Mouse (Mus musculus): ENCODE data around the gene Asl. TPM values are rescaled to one million over a fixed set of nuclear protein-coding genes. Genes with fewer than 3 reads are reported as not detected.
"Not testable (repeated sequence)": the region's sequence is repeated elsewhere in the genome, so short reads cannot be mapped to it uniquely, and the experiment has no call there.

The Asl gene
- polyA plus RNA-seq, 1 experiment: not detected

GRCm38 (mm10) chr5:130048786-130049520 lies 19.9 kb upstream of the Asl start:
- Histone ChIP-seq H3K4me3 (ENCODE audit: insufficient read depth, low read depth, low read length) (no peak overlapping the region), H3K4me1 (ENCODE audit: control insufficient read depth, insufficient read depth, low read length) (peaks cover 15% of the 10 kb centered on the region), H3K27ac (ENCODE audit: insufficient read depth, low read depth, low read length) (peak overlapping the region; percentile 17)
- TF ChIP-seq CTCF (IDR thresholded peaks at IDR 0.05; ENCODE audit: insufficient read depth, low read depth, low read length) (no peak), POLR2A (IDR thresholded peaks at IDR 0.05; ENCODE audit: insufficient read depth, low read depth, low read length) (no peak)
- WGBS: 42% methylated on average over 15 of the region's 15 CpGs

- Histone ChIP-seq H3K4me3 (ENCODE audit: insufficient read depth, low read depth, low read length) (no peak overlapping the region), H3K4me1 (ENCODE audit: control insufficient read depth, insufficient read depth, low read length) (peaks cover 11% of the 10 kb centered on the region), H3K27ac (ENCODE audit: insufficient read depth, low read depth, low read length) (no peak overlapping the region)
- TF ChIP-seq CTCF (IDR thresholded peaks at IDR 0.05; ENCODE audit: insufficient read depth, low read depth, low read length): peak; percentile 19; the same call in 1 of the 2 replicates
- TF ChIP-seq POLR2A (IDR thresholded peaks at IDR 0.05; ENCODE audit: insufficient read depth, low read depth, low read length): no peak
- 81% methylated on average over 6 of the region's 6 CpGs for WGBS
Observed at GRCm38 (mm10) chr5:130047013-130047412, 18.0 kb upstream of the Asl start.

GRCm38 (mm10) chr5:130046589-130046988 lies 17.5 kb upstream of the Asl start:
- Histone ChIP-seq H3K4me1 (ENCODE audit: control insufficient read depth, insufficient read depth, low read length) (peaks cover 11% of the 10 kb centered on the region), H3K27ac (ENCODE audit: insufficient read depth, low read depth, low read length) (no peak overlapping the region), H3K4me3 (ENCODE audit: insufficient read depth, low read depth, low read length) (no peak overlapping the region)
- 87% methylated on average over 10 of the region's 10 CpGs for WGBS
- TF ChIP-seq CTCF (IDR thresholded peaks at IDR 0.05; ENCODE audit: insufficient read depth, low read depth, low read length) (no peak), POLR2A (IDR thresholded peaks at IDR 0.05; ENCODE audit: insufficient read depth, low read depth, low read length) (no peak)

- H3K27ac ChIP-seq (ENCODE audit: insufficient read depth, low read depth, low read length): no peak overlapping the region
- WGBS: 87% methylated on average over 7 of the region's 7 CpGs
- no peak overlapping the region for H3K4me3 ChIP-seq (ENCODE audit: insufficient read depth, low read depth, low read length)
- peaks cover 11% of the 10 kb centered on the region for H3K4me1 ChIP-seq (ENCODE audit: control insufficient read depth, insufficient read depth, low read length)
- no peak for TF ChIP-seq POLR2A (IDR thresholded peaks at IDR 0.05; ENCODE audit: insufficient read depth, low read depth, low read length)
- no peak for TF ChIP-seq CTCF (IDR thresholded peaks at IDR 0.05; ENCODE audit: insufficient read depth, low read depth, low read length)
Observed at GRCm38 (mm10) chr5:130046100-130046499, 17.1 kb upstream of the Asl start.

- 39% methylated on average over 7 of the region's 7 CpGs for WGBS
- Histone ChIP-seq H3K27ac (ENCODE audit: insufficient read depth, low read depth, low read length) (no peak overlapping the region), H3K4me1 (ENCODE audit: control insufficient read depth, insufficient read depth, low read length) (peaks cover 9% of the 10 kb centered on the region), H3K4me3 (ENCODE audit: insufficient read depth, low read depth, low read length) (no peak overlapping the region)
- TF ChIP-seq POLR2A (IDR thresholded peaks at IDR 0.05; ENCODE audit: insufficient read depth, low read depth, low read length) (no peak), CTCF (IDR thresholded peaks at IDR 0.05; ENCODE audit: insufficient read depth, low read depth, low read length) (peak; percentile 73)
Observed at GRCm38 (mm10) chr5:130044201-130044695, 15.2 kb upstream of the Asl start.

- Histone ChIP-seq H3K27ac (ENCODE audit: insufficient read depth, low read depth, low read length) (no peak overlapping the region), H3K4me3 (ENCODE audit: insufficient read depth, low read depth, low read length) (no peak overlapping the region), H3K4me1 (ENCODE audit: control insufficient read depth, insufficient read depth, low read length) (peaks cover 4% of the 10 kb centered on the region)
- WGBS: 30% methylated on average over 3 of the region's 3 CpGs
- TF ChIP-seq CTCF (IDR thresholded peaks at IDR 0.05; ENCODE audit: insufficient read depth, low read depth, low read length): no peak
- TF ChIP-seq POLR2A (IDR thresholded peaks at IDR 0.05; ENCODE audit: insufficient read depth, low read depth, low read length): no peak
Observed at GRCm38 (mm10) chr5:130043741-130044140, 14.7 kb upstream of the Asl start.

GRCm38 (mm10) chr5:130041262-130041661 lies 12.2 kb upstream of the Asl start:
- no peak overlapping the region for H3K4me3 ChIP-seq (ENCODE audit: insufficient read depth, low read depth, low read length)
- H3K4me1 ChIP-seq (ENCODE audit: control insufficient read depth, insufficient read depth, low read length): 0 out of 2 replicates have a peak, but pooled peaks cover 3% of the 10 kb centered on the region
- TF ChIP-seq CTCF (IDR thresholded peaks at IDR 0.05; ENCODE audit: insufficient read depth, low read depth, low read length) (no peak), POLR2A (IDR thresholded peaks at IDR 0.05; ENCODE audit: insufficient read depth, low read depth, low read length) (no peak)
- WGBS: 78% methylated on average over 4 of the region's 4 CpGs
- H3K27ac ChIP-seq (ENCODE audit: insufficient read depth, low read depth, low read length): no peak overlapping the region

- 96% methylated on average over 4 of the region's 4 CpGs for WGBS
- TF ChIP-seq POLR2A (IDR thresholded peaks at IDR 0.05; ENCODE audit: insufficient read depth, low read depth, low read length): no peak
- TF ChIP-seq CTCF (IDR thresholded peaks at IDR 0.05; ENCODE audit: insufficient read depth, low read depth, low read length): no peak
- Histone ChIP-seq H3K4me3 (ENCODE audit: insufficient read depth, low read depth, low read length) (no peak overlapping the region), H3K27ac (ENCODE audit: insufficient read depth, low read depth, low read length) (no peak overlapping the region), H3K4me1 (ENCODE audit: control insufficient read depth, insufficient read depth, low read length) (0 out of 2 replicates have a peak, but pooled peaks cover 3% of the 10 kb centered on the region)
Observed at GRCm38 (mm10) chr5:130040797-130041196, 11.8 kb upstream of the Asl start.

- Histone ChIP-seq H3K4me1 (ENCODE audit: control insufficient read depth, insufficient read depth, low read length) (0 out of 2 replicates have a peak, but pooled peaks cover 3% of the 10 kb centered on the region), H3K27ac (ENCODE audit: insufficient read depth, low read depth, low read length) (no peak overlapping the region), H3K4me3 (ENCODE audit: insufficient read depth, low read depth, low read length) (no peak overlapping the region)
- TF ChIP-seq CTCF (IDR thresholded peaks at IDR 0.05; ENCODE audit: insufficient read depth, low read depth, low read length) (peak; percentile 32), POLR2A (IDR thresholded peaks at IDR 0.05; ENCODE audit: insufficient read depth, low read depth, low read length) (no peak)
- WGBS: 63% methylated on average over 19 of the region's 19 CpGs
Observed at GRCm38 (mm10) chr5:130037752-130038455, 8.9 kb upstream of the Asl start.

GRCm38 (mm10) chr5:130036300-130036699 lies 7.3 kb upstream of the Asl start:
- not testable (repeated sequence) for H3K27ac ChIP-seq (ENCODE audit: insufficient read depth, low read depth, low read length); H3K4me3 ChIP-seq (ENCODE audit: insufficient read depth, low read depth, low read length); H3K4me1 ChIP-seq (ENCODE audit: control insufficient read depth, insufficient read depth, low read length)
- 71% methylated on average over 2 of the region's 2 CpGs for WGBS

Data from olfactory bulb, adult 2 months (tissue).